Mouse (Mus musculus): ENCODE results near the gene Vars. TPM values are rescaled to one million over a fixed set of nuclear protein-coding genes. Genes with fewer than 3 reads are reported as not detected.
A peak's percentile ranks its signal among the peaks of the same experiment; 100 is the strongest.
"Not testable (repeated sequence)": the region's sequence is repeated elsewhere in the genome, so short reads cannot be mapped to it uniquely, and the experiment has no call there.

The Vars gene
- polyA plus RNA-seq, 1 experiment = 208 TPM

DNA sequence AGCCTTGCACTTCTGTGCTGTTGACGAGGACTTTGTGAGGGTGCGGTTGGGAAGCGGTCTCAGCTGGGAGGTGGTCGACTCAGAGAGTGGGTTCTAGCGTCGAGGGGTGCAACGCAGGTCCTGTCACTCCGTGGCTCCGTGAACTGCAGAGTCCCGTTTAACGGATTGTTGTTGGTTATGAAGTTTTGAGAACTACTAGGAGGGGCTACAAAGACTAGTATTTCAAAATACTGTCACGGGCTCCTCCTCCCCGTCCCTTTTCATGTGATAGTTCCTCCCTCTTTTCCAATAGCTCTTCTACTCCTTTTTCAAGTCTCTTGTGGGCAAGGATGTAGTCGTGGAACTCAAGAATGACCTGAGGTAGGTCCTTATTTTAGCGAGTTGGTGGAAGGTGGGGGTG, 18.5 kb upstream of the Vars start:
- TF ChIP-seq POLR2AphosphoS2 (IDR thresholded peaks at IDR 0.05; ENCODE audit: insufficient read length, low read depth) (no peak), USF1 (IDR thresholded peaks at IDR 0.05; ENCODE audit: low read depth) (no peak), SRF (IDR thresholded peaks at IDR 0.05; ENCODE audit: control insufficient read depth, insufficient read length, low read depth) (no peak), POLR2A (IDR thresholded peaks at IDR 0.05; ENCODE audit: insufficient read length, low read depth) (no peak), TCF12 (IDR thresholded peaks at IDR 0.05; ENCODE audit: insufficient read depth, poor library complexity, severe bottlenecking) (no peak)
- H3K4me2 ChIP-seq (ENCODE audit: low read depth) = peak overlapping the region; percentile 84
- H3K79me2 ChIP-seq (ENCODE audit: control insufficient read depth, insufficient read depth) = peaks cover 43% of the 10 kb centered on the region
- peaks cover 18% of the 10 kb centered on the region for H3K36me3 ChIP-seq (ENCODE audit: control insufficient read depth, insufficient read depth)
- H3ac ChIP-seq (ENCODE audit: control insufficient read depth, insufficient read length) = peak overlapping the region; percentile 73
- H3K4me3 ChIP-seq = peak overlapping the region; percentile 71
- no peaks in the 10 kb centered on the region for H3K27me3 ChIP-seq (ENCODE audit: control insufficient read depth, insufficient read depth, insufficient read length)

DNA sequence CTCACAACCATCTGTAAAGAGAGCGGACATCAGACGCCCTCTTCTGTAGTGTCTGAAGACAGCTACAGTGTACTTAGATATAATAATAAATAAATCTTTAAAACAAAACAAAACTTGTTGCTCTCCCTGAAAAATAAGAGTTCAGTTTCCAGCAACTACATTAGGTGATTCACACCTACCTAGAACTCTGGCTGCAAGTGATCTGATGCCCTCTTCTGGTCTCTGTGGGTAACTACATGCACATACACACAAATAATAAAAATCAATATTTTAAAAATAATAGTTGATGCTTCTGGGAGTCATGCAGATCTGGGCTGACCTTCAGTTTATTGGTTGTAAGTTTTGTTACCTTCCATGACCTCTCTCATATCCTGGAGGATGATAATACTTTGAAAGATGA, 16.6 kb upstream of the Vars start:
- H3K4me3 ChIP-seq = no peak overlapping the region
- peaks cover 27% of the 10 kb centered on the region for H3K36me3 ChIP-seq (ENCODE audit: control insufficient read depth, insufficient read depth)
- H3K4me2 ChIP-seq (ENCODE audit: low read depth) = no peak overlapping the region
- H3ac ChIP-seq (ENCODE audit: control insufficient read depth, insufficient read length) = no peak overlapping the region
- TF ChIP-seq TCF12 (IDR thresholded peaks at IDR 0.05; ENCODE audit: insufficient read depth, poor library complexity, severe bottlenecking) (no peak), MYOD1 (IDR thresholded peaks at IDR 0.05; ENCODE audit: control insufficient read depth in 1 of 3, insufficient read length in 2 of 3, low read depth in 2 of 3) (no peak)
- H3K79me2 ChIP-seq (ENCODE audit: control insufficient read depth, insufficient read depth) = peaks cover 43% of the 10 kb centered on the region
- no peaks in the 10 kb centered on the region for H3K27me3 ChIP-seq (ENCODE audit: control insufficient read depth, insufficient read depth, insufficient read length)

DNA sequence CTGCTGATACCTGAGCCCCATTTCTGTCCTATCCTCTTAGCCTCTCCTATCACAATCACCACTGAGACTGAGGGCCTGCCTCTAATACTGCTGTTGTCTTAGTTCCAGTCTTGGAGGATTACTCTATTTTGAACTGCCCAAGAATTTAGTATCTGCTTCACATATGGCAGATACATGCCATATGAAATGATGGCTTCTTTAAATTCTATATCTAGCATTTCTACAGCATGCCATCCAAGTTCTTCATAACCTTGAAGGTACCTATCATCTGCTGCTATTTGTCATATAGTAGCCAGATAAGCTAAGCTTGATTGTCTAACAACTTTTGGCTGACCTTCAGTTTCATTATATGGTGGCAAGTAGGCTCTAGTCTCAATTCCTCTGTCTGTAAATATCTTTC, 6.0 kb upstream of the Vars start:
- Histone ChIP-seq H3K36me3 (ENCODE audit: control insufficient read depth, insufficient read depth) (peaks cover 18% of the 10 kb centered on the region), H3K27me3 (ENCODE audit: control insufficient read depth, insufficient read depth, insufficient read length) (no peaks in the 10 kb centered on the region), H3ac (ENCODE audit: control insufficient read depth, insufficient read length) (no peak overlapping the region), H3K4me2 (ENCODE audit: low read depth) (no peak overlapping the region), H3K79me2 (ENCODE audit: control insufficient read depth, insufficient read depth) (peaks cover 24% of the 10 kb centered on the region), H3K4me3 (no peak overlapping the region)
- no peak for TF ChIP-seq POLR2AphosphoS2 (IDR thresholded peaks at IDR 0.05; ENCODE audit: insufficient read length, low read depth)
- no peak for TF ChIP-seq CEBPB (IDR thresholded peaks at IDR 0.05; ENCODE audit: insufficient read depth, poor library complexity, severe bottlenecking)
- no peak for TF ChIP-seq USF1 (IDR thresholded peaks at IDR 0.05; ENCODE audit: low read depth)
- TF ChIP-seq POLR2A (IDR thresholded peaks at IDR 0.05; ENCODE audit: insufficient read length, low read depth) = no peak
- TF ChIP-seq SRF (IDR thresholded peaks at IDR 0.05; ENCODE audit: control insufficient read depth, insufficient read length, low read depth) = no peak

DNA sequence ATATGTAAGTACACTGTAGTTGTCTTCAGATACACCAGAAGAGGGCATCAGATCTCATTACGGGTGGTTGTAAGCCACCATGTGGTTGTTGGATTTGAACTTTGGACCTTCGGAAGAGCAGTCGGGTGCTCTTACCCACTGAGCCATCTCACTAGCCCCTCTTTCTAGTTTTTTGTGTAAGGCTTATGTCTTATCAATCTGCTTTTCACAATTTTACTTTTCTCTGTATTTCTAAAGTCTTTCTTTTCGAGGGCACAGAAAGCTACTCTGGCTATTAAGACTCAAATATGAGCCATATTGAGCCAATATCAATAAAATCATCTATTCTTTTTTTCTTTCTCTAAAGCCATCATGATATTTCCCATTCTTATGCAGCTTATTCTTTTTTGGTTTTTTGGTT, 5.6 kb upstream of the Vars start:
- not testable (repeated sequence) for H3K4me2 ChIP-seq (ENCODE audit: low read depth); H3K4me3 ChIP-seq; H3ac ChIP-seq (ENCODE audit: control insufficient read depth, insufficient read length); H3K27me3 ChIP-seq (ENCODE audit: control insufficient read depth, insufficient read depth, insufficient read length)
- Histone ChIP-seq H3K79me2 (ENCODE audit: control insufficient read depth, insufficient read depth) (peaks cover 27% of the 10 kb centered on the region), H3K36me3 (ENCODE audit: control insufficient read depth, insufficient read depth) (peaks cover 17% of the 10 kb centered on the region)

DNA sequence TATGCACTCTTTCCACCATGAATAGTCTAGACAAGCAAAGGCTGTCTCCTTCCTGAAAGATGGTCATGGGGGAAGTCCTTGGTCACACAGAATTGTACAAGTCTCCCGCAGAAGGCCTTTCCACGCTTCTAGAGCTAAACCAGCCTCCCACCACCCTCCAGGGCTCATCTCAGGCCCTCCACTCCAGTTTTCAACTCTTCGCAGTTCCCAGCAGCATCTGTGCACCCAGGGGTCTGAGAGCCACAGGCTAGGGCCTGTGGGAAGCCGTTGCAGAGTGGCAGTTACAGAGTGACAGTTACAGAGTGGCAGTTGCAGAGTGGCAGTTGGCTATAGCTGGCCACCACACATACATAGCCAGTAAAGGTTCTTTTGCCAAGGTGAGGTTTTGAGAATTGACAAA, 4.9 kb upstream of the Vars start:
- H3K4me2 ChIP-seq (ENCODE audit: low read depth); H3K27me3 ChIP-seq (ENCODE audit: control insufficient read depth, insufficient read depth, insufficient read length); H3K4me3 ChIP-seq; H3ac ChIP-seq (ENCODE audit: control insufficient read depth, insufficient read length): not testable (repeated sequence)
- peaks cover 27% of the 10 kb centered on the region for H3K79me2 ChIP-seq (ENCODE audit: control insufficient read depth, insufficient read depth)
- peaks cover 14% of the 10 kb centered on the region for H3K36me3 ChIP-seq (ENCODE audit: control insufficient read depth, insufficient read depth)

GRCm38 (mm10) chr17:34996411-34997141, 4.2 kb upstream of the Vars start:
- H3ac ChIP-seq (ENCODE audit: control insufficient read depth, insufficient read length) = no peak overlapping the region
- H3K36me3 ChIP-seq (ENCODE audit: control insufficient read depth, insufficient read depth) = peaks cover 14% of the 10 kb centered on the region
- H3K4me3 ChIP-seq = no peak overlapping the region
- no peaks in the 10 kb centered on the region for H3K27me3 ChIP-seq (ENCODE audit: control insufficient read depth, insufficient read depth, insufficient read length)
- H3K79me2 ChIP-seq (ENCODE audit: control insufficient read depth, insufficient read depth) = peaks cover 32% of the 10 kb centered on the region
- no peak for TF ChIP-seq REST (IDR thresholded peaks at IDR 0.05; ENCODE audit: insufficient read depth, insufficient read length)
- no peak for TF ChIP-seq POLR2A (IDR thresholded peaks at IDR 0.05; ENCODE audit: insufficient read length, low read depth)
- no peak for TF ChIP-seq MYOD1 (IDR thresholded peaks at IDR 0.05; ENCODE audit: control insufficient read depth in 1 of 3, insufficient read length in 2 of 3, low read depth in 2 of 3)
- no peak for TF ChIP-seq SRF (IDR thresholded peaks at IDR 0.05; ENCODE audit: control insufficient read depth, insufficient read length, low read depth)
- no peak for TF ChIP-seq MYOG (IDR thresholded peaks at IDR 0.05; ENCODE audit: control insufficient read depth in 1 of 3, insufficient read depth in 1 of 3, insufficient read length in 2 of 3, low read depth in 2 of 3)
- TF ChIP-seq USF1 (IDR thresholded peaks at IDR 0.05; ENCODE audit: low read depth) = no peak
- TF ChIP-seq POLR2AphosphoS2 (IDR thresholded peaks at IDR 0.05; ENCODE audit: insufficient read length, low read depth) = no peak
- no peak for TF ChIP-seq CEBPB (IDR thresholded peaks at IDR 0.05; ENCODE audit: insufficient read depth, poor library complexity, severe bottlenecking)
- no peak for TF ChIP-seq TCF3 (IDR thresholded peaks at IDR 0.05; ENCODE audit: insufficient read length, low read depth)
- no peak for TF ChIP-seq E2F4 (IDR thresholded peaks at IDR 0.05; ENCODE audit: insufficient read depth)
- no peak for TF ChIP-seq MAX (IDR thresholded peaks at IDR 0.05; ENCODE audit: low read depth)
- no peak for TF ChIP-seq TCF12 (IDR thresholded peaks at IDR 0.05; ENCODE audit: insufficient read depth, poor library complexity, severe bottlenecking)
- peak overlapping the region; percentile 79 for H3K4me2 ChIP-seq (ENCODE audit: low read depth)

Data from myocyte (in vitro differentiated cells).